Mouse (Mus musculus) forebrain, embryonic 15.5 days (tissue): ENCODE data around the gene Ranbp10. TPM values are rescaled to one million over a fixed set of nuclear protein-coding genes. Genes with fewer than 3 reads are reported as not detected.
A peak's percentile ranks its signal among the peaks of the same experiment; 100 is the strongest.

Source experiments
- ATAC-seq: fragments of 200-750 bp; cut with Nextera tagmentation; replicated peaks from 2 replicates; pipeline ENCODE4 v1.8.0; 2017; ENCODE audit warnings: mild to moderate bottlenecking, moderate TSS enrichment, moderate library complexity
- H3K27ac ChIP-seq: fragments of 300-500 bp; sonication (generic); replicated peaks from 2 replicates; pipeline ENCODE4 v1.5.1; 2015; ENCODE audit warnings: mild to moderate bottlenecking, inconsistent platforms
- H3K27me3 ChIP-seq: fragments of 300-500 bp; sonication (generic); 2 replicates; pipeline ENCODE4 v1.6.1; 2015; ENCODE audit warnings: inconsistent platforms
- H3K36me3 ChIP-seq: fragments of 300-500 bp; sonication (generic); 2 replicates; pipeline ENCODE4 v1.6.1; 2015; ENCODE audit warnings: mild to moderate bottlenecking, inconsistent platforms
- H3K4me1 ChIP-seq: fragments of 300-500 bp; sonication (generic); 2 replicates; pipeline ENCODE4 v1.6.1; 2015; ENCODE audit warnings: inconsistent platforms
- H3K4me2 ChIP-seq: fragments of 300-500 bp; sonication (generic); replicated peaks from 2 replicates; pipeline ENCODE4 v1.6.1; 2015; ENCODE audit warnings: mild to moderate bottlenecking, inconsistent platforms
- H3K4me3 ChIP-seq: fragments of 300-500 bp; sonication (generic); 2 replicates; pipeline ENCODE4 v1.5.1; 2015; ENCODE audit warnings: mild to moderate bottlenecking, inconsistent platforms
- H3K9ac ChIP-seq: fragments of 300-500 bp; sonication (generic); replicated peaks from 2 replicates; pipeline ENCODE4 v1.6.1; 2015; ENCODE audit warnings: mild to moderate bottlenecking, inconsistent platforms
- H3K9me3 ChIP-seq: fragments of 300-500 bp; sonication (generic); 2 replicates; pipeline ENCODE4 v1.6.1; 2016; ENCODE audit warnings: inconsistent platforms
- WGBS: fragments of 180-500 bp; shearing (Covaris S2); methylation state at CpG from one replicate; pipeline ENCODE4 v1.1.7; 2015; ENCODE audit warnings: mixed read lengths; 5-methylcytosine and 5-hydroxymethylcytosine counted together
- polyA plus RNA-seq: library from polyadenylated mRNA; unstranded; fragments of >200 nt; fragmentation: Nextera tagmentation; extraction: Ambion mirVana; gene quantifications from 2 replicates; pipeline ENCODE4 v1.2.1, GENCODE M21; 2015

The Ranbp10 gene
- polyA plus RNA-seq, 1 experiment from 2014 or later, result 11.8 TPM

- no peaks in the 10 kb centered on the region for H3K9me3 ChIP-seq
- H3K4me1 ChIP-seq, result no peaks in the 10 kb centered on the region
- H3K27ac ChIP-seq, result no peak overlapping the region
- no peak for ATAC-seq
- H3K9ac ChIP-seq, result no peak overlapping the region
- H3K27me3 ChIP-seq, result no peaks in the 10 kb centered on the region
- peaks cover 87% of the 10 kb centered on the region for H3K36me3 ChIP-seq
- no peak overlapping the region for H3K4me2 ChIP-seq
- 97% methylated on average over 1 of the region's 1 CpGs for WGBS
- no peak overlapping the region for H3K4me3 ChIP-seq
Observed at GRCm38 (mm10) chr8:105773441-105773861, 53.7 kb downstream of the Ranbp10 start.

GRCm38 (mm10) chr8:105771398-105772175 is 55.6 kb downstream of the Ranbp10 start:
- Histone ChIP-seq H3K4me1 (no peaks in the 10 kb centered on the region), H3K9ac (no peak overlapping the region), H3K27me3 (no peaks in the 10 kb centered on the region), H3K36me3 (peaks cover 80% of the 10 kb centered on the region), H3K9me3 (no peaks in the 10 kb centered on the region), H3K27ac (no peak overlapping the region), H3K4me3 (no peak overlapping the region), H3K4me2 (no peak overlapping the region)
- no peak for ATAC-seq
- 95% methylated on average over 12 of the region's 12 CpGs for WGBS

- no peaks in the 10 kb centered on the region for H3K27me3 ChIP-seq
- peaks cover 71% of the 10 kb centered on the region for H3K36me3 ChIP-seq
- no peak overlapping the region for H3K27ac ChIP-seq
- H3K4me2 ChIP-seq, result no peak overlapping the region
- no peak overlapping the region for H3K4me3 ChIP-seq
- no peaks in the 10 kb centered on the region for H3K9me3 ChIP-seq
- no peak overlapping the region for H3K9ac ChIP-seq
- H3K4me1 ChIP-seq, result no peaks in the 10 kb centered on the region
- ATAC-seq, result 0 out of 2 replicates have a peak, but pooled peaks have one; percentile 23
- WGBS, result 93% methylated on average over 1 of the region's 1 CpGs
Observed at GRCm38 (mm10) chr8:105770609-105771008, 56.5 kb downstream of the Ranbp10 start.

GRCm38 (mm10) chr8:105768485-105769257 is 58.5 kb downstream of the Ranbp10 start:
- H3K9me3 ChIP-seq, result no peaks in the 10 kb centered on the region
- WGBS, result 94% methylated on average over 5 of the region's 5 CpGs
- no peak overlapping the region for H3K27ac ChIP-seq
- H3K4me1 ChIP-seq, result no peaks in the 10 kb centered on the region
- peaks cover 54% of the 10 kb centered on the region for H3K36me3 ChIP-seq
- no peak for ATAC-seq
- H3K9ac ChIP-seq, result no peak overlapping the region
- no peaks in the 10 kb centered on the region for H3K27me3 ChIP-seq
- H3K4me3 ChIP-seq, result no peak overlapping the region
- H3K4me2 ChIP-seq, result no peak overlapping the region

GRCm38 (mm10) chr8:105758277-105759108 is 68.7 kb downstream of the Ranbp10 start, which contains the start of gene Gfod2:
Gene Gfod2 (minus strand): TSS chr8:105758664.
- peak within 1 kb of the TSS; percentile 92 for H3K4me3 ChIP-seq
- H3K36me3 ChIP-seq, result no peaks in the 10 kb centered on the region; the same call in 1 of the 2 replicates
- peaks cover 29% of the 10 kb centered on the region for H3K4me1 ChIP-seq
- H3K9me3 ChIP-seq, result no peaks in the 10 kb centered on the region
- peak within 1 kb of the TSS; percentile 93 for H3K27ac ChIP-seq
- no peaks in the 10 kb centered on the region for H3K27me3 ChIP-seq
- H3K9ac ChIP-seq, result peak within 1 kb of the TSS; percentile 87
- peak within 1 kb of the TSS; percentile 61 for H3K4me2 ChIP-seq
- 3% methylated on average over 57 of the region's 57 CpGs for WGBS
- ATAC-seq, result peak; percentile 98

- peak overlapping the region; percentile 87 for H3K9ac ChIP-seq
- H3K27me3 ChIP-seq, result no peaks in the 10 kb centered on the region
- no peaks in the 10 kb centered on the region; the same call in 1 of the 2 replicates for H3K36me3 ChIP-seq
- peak overlapping the region; percentile 61 for H3K4me2 ChIP-seq
- H3K9me3 ChIP-seq, result no peaks in the 10 kb centered on the region
- H3K4me1 ChIP-seq, result peaks cover 29% of the 10 kb centered on the region
- H3K27ac ChIP-seq, result peak overlapping the region; percentile 93
- peak; percentile 62 for ATAC-seq
- peak overlapping the region; percentile 92 for H3K4me3 ChIP-seq
- 1% methylated on average over 12 of the region's 12 CpGs for WGBS
Observed at GRCm38 (mm10) chr8:105757796-105758276, 69.3 kb downstream of the Ranbp10 start.

GRCm38 (mm10) chr8:105754688-105755087 is 72.5 kb downstream of the Ranbp10 start:
- ATAC-seq, result no peak

GRCm38 (mm10) chr8:105753916-105754315 is 73.2 kb downstream of the Ranbp10 start:
- ATAC-seq, result no peak
- Histone ChIP-seq H3K27me3 (no peaks in the 10 kb centered on the region), H3K9me3 (no peaks in the 10 kb centered on the region), H3K4me1 (peaks cover 50% of the 10 kb centered on the region), H3K4me2 (no peak overlapping the region), H3K9ac (no peak overlapping the region), H3K27ac (no peak overlapping the region), H3K4me3 (no peak overlapping the region), H3K36me3 (no peaks in the 10 kb centered on the region; the same call in 1 of the 2 replicates)
- WGBS, result 51% methylated on average over 2 of the region's 2 CpGs

More at GRCm38 (mm10) chr8:105754688-105755087, 72.5 kb downstream of the Ranbp10 start:
- Histone ChIP-seq H3K4me2 (no peak overlapping the region), H3K36me3 (no peaks in the 10 kb centered on the region; the same call in 1 of the 2 replicates), H3K9me3 (no peaks in the 10 kb centered on the region), H3K4me1 (peaks cover 56% of the 10 kb centered on the region), H3K9ac (no peak overlapping the region), H3K27ac (no peak overlapping the region), H3K4me3 (no peak overlapping the region), H3K27me3 (no peaks in the 10 kb centered on the region)
- 90% methylated on average over 2 of the region's 2 CpGs for WGBS

- H3K27ac ChIP-seq, result peak overlapping the region; percentile 54
- no peaks in the 10 kb centered on the region for H3K27me3 ChIP-seq
- no peak overlapping the region for H3K4me3 ChIP-seq
- H3K36me3 ChIP-seq, result no peaks in the 10 kb centered on the region; the same call in 1 of the 2 replicates
- 4% methylated on average over 11 of the region's 11 CpGs for WGBS
- H3K9me3 ChIP-seq, result no peaks in the 10 kb centered on the region
- peaks cover 37% of the 10 kb centered on the region for H3K4me1 ChIP-seq
- no peak overlapping the region for H3K9ac ChIP-seq
- H3K4me2 ChIP-seq, result peak overlapping the region; percentile 14; the same call in 1 of the 2 replicates
- peak; percentile 47 for ATAC-seq
Observed at GRCm38 (mm10) chr8:105750606-105751005, 76.5 kb downstream of the Ranbp10 start.

- Histone ChIP-seq H3K4me1 (0 out of 2 replicates have a peak, but pooled peaks cover 3% of the 10 kb centered on the region), H3K27ac (no peak overlapping the region), H3K4me3 (no peak overlapping the region), H3K36me3 (no peaks in the 10 kb centered on the region), H3K9ac (no peak overlapping the region), H3K9me3 (no peaks in the 10 kb centered on the region), H3K4me2 (no peak overlapping the region), H3K27me3 (no peaks in the 10 kb centered on the region)
- ATAC-seq, result no peak
- WGBS, result 93% methylated on average over 4 of the region's 4 CpGs
Observed at GRCm38 (mm10) chr8:105743301-105743700, 83.8 kb downstream of the Ranbp10 start.

GRCm38 (mm10) chr8:105739216-105739615 is 87.9 kb downstream of the Ranbp10 start:
- Histone ChIP-seq H3K4me2 (no peak overlapping the region), H3K9me3 (no peaks in the 10 kb centered on the region), H3K27me3 (no peaks in the 10 kb centered on the region), H3K4me3 (no peak overlapping the region), H3K4me1 (no peaks in the 10 kb centered on the region), H3K36me3 (no peaks in the 10 kb centered on the region), H3K27ac (no peak overlapping the region), H3K9ac (no peak overlapping the region)
- WGBS, result 92% methylated on average over 5 of the region's 5 CpGs
- ATAC-seq, result no peak
